Mouse (Mus musculus): ENCODE data around the gene Cachd1. TPM values are rescaled to one million over a fixed set of nuclear protein-coding genes. Genes with fewer than 3 reads are reported as not detected.

Cachd1 gene
- total and polyA plus RNA-seq, 2 experiments from 2014 or later = 15.3 to 30.3 TPM

- Histone ChIP-seq H3K36me3 (ENCODE audit: insufficient read depth, low read length) (no peaks in the 10 kb centered on the region), H3K9me3 (ENCODE audit: low read length) (no peaks in the 10 kb centered on the region), H3K4me2 (ENCODE audit: low read depth, low read length) (no peak overlapping the region), H3K9ac (replicated peaks; ENCODE audit: low read length) (no peak overlapping the region), H3K4me3 (ENCODE audit: low read length) (no peak overlapping the region), H3K4me1 (ENCODE audit: insufficient read depth, low read length) (peaks cover 24% of the 10 kb centered on the region), H3K27me3 (ENCODE audit: insufficient read depth, low read length) (no peaks in the 10 kb centered on the region), H3K27ac (no peak overlapping the region)
- no peak for TF ChIP-seq CTCF (IDR thresholded peaks at IDR 0.05; ENCODE audit: low read depth)
- WGBS = 68% methylated on average over 4 of the region's 4 CpGs
- peak; percentile 67 for ATAC-seq
- DNase-seq (ENCODE audit: low spot score) = no peak
These were observed 78.9 kb downstream of the Cachd1 start for GRCm38 (mm10) chr4:100855373-100855772.

- ATAC-seq = no peak
- Histone ChIP-seq H3K9ac (replicated peaks; ENCODE audit: low read length) (no peak overlapping the region), H3K4me1 (ENCODE audit: insufficient read depth, low read length) (peaks cover 24% of the 10 kb centered on the region), H3K4me3 (ENCODE audit: low read length) (no peak overlapping the region), H3K36me3 (ENCODE audit: insufficient read depth, low read length) (no peaks in the 10 kb centered on the region), H3K4me2 (ENCODE audit: low read depth, low read length) (no peak overlapping the region), H3K27ac (no peak overlapping the region), H3K9me3 (ENCODE audit: low read length) (no peaks in the 10 kb centered on the region), H3K27me3 (ENCODE audit: insufficient read depth, low read length) (no peaks in the 10 kb centered on the region)
- DNase-seq (ENCODE audit: low spot score) = peak; percentile 46
- no peak for TF ChIP-seq CTCF (IDR thresholded peaks at IDR 0.05; ENCODE audit: low read depth)
- WGBS = 32% methylated on average over 3 of the region's 3 CpGs
These were observed 81.0 kb downstream of the Cachd1 start for GRCm38 (mm10) chr4:100857411-100857869.

GRCm38 (mm10) chr4:100863861-100864428 lies 87.5 kb downstream of the Cachd1 start:
- Histone ChIP-seq H3K9ac (replicated peaks; ENCODE audit: low read length) (no peak overlapping the region), H3K27me3 (ENCODE audit: insufficient read depth, low read length) (no peaks in the 10 kb centered on the region), H3K4me3 (ENCODE audit: low read length) (no peak overlapping the region), H3K9me3 (ENCODE audit: low read length) (no peaks in the 10 kb centered on the region), H3K4me2 (ENCODE audit: low read depth, low read length) (no peak overlapping the region), H3K36me3 (ENCODE audit: insufficient read depth, low read length) (no peaks in the 10 kb centered on the region), H3K27ac (no peak overlapping the region), H3K4me1 (ENCODE audit: insufficient read depth, low read length) (peaks cover 7% of the 10 kb centered on the region)
- no peak for TF ChIP-seq CTCF (IDR thresholded peaks at IDR 0.05; ENCODE audit: low read depth)
- DNase-seq (ENCODE audit: low spot score) (no peak), ATAC-seq (no peak)
- WGBS = 49% methylated on average over 15 of the region's 15 CpGs

GRCm38 (mm10) chr4:100865423-100865822 lies 88.9 kb downstream of the Cachd1 start:
- Histone ChIP-seq H3K9me3 (ENCODE audit: low read length) (no peaks in the 10 kb centered on the region), H3K27me3 (ENCODE audit: insufficient read depth, low read length) (no peaks in the 10 kb centered on the region), H3K27ac (no peak overlapping the region), H3K4me2 (ENCODE audit: low read depth, low read length) (peak overlapping the region; percentile 23; the same call in 1 of the 2 replicates), H3K9ac (replicated peaks; ENCODE audit: low read length) (no peak overlapping the region), H3K4me1 (ENCODE audit: insufficient read depth, low read length) (peaks cover 7% of the 10 kb centered on the region), H3K4me3 (ENCODE audit: low read length) (no peak overlapping the region), H3K36me3 (ENCODE audit: insufficient read depth, low read length) (no peaks in the 10 kb centered on the region)
- ATAC-seq (no peak), DNase-seq (ENCODE audit: low spot score) (no peak)
- 26% methylated on average over 13 of the region's 13 CpGs for WGBS
- no peak for TF ChIP-seq CTCF (IDR thresholded peaks at IDR 0.05; ENCODE audit: low read depth)

GRCm38 (mm10) chr4:100865962-100866703 lies 89.7 kb downstream of the Cachd1 start:
- H3K27ac ChIP-seq = no peak overlapping the region
- no peak for DNase-seq (ENCODE audit: low spot score)

GRCm38 (mm10) chr4:100877351-100877750 lies 100.9 kb downstream of the Cachd1 start:
- DNase-seq (ENCODE audit: low spot score) (no peak), ATAC-seq (no peak)
- no peaks in the 10 kb centered on the region for H3K9me3 ChIP-seq (ENCODE audit: low read length)
- no peak overlapping the region for H3K4me2 ChIP-seq (ENCODE audit: low read depth, low read length)
- H3K27ac ChIP-seq = no peak overlapping the region
- H3K36me3 ChIP-seq (ENCODE audit: insufficient read depth, low read length) = no peaks in the 10 kb centered on the region
- H3K4me3 ChIP-seq (ENCODE audit: low read length) = no peak overlapping the region
- 39% methylated on average over 3 of the region's 3 CpGs for WGBS
- H3K27me3 ChIP-seq (ENCODE audit: insufficient read depth, low read length) = no peaks in the 10 kb centered on the region
- TF ChIP-seq CTCF (IDR thresholded peaks at IDR 0.05; ENCODE audit: low read depth) = no peak
- H3K4me1 ChIP-seq (ENCODE audit: insufficient read depth, low read length) = no peaks in the 10 kb centered on the region
- no peak overlapping the region for H3K9ac ChIP-seq (replicated peaks; ENCODE audit: low read length)

More at GRCm38 (mm10) chr4:100865962-100866703, 89.7 kb downstream of the Cachd1 start:
- no peak overlapping the region for H3K4me3 ChIP-seq (ENCODE audit: low read length)
- TF ChIP-seq CTCF (IDR thresholded peaks at IDR 0.05; ENCODE audit: low read depth) = no peak
- no peak overlapping the region for H3K9ac ChIP-seq (replicated peaks; ENCODE audit: low read length)
- 37% methylated on average over 12 of the region's 12 CpGs for WGBS
- H3K4me2 ChIP-seq (ENCODE audit: low read depth, low read length) = peak overlapping the region; percentile 23; the same call in 1 of the 2 replicates
- H3K4me1 ChIP-seq (ENCODE audit: insufficient read depth, low read length) = peaks cover 7% of the 10 kb centered on the region
- ATAC-seq = no peak
- H3K9me3 ChIP-seq (ENCODE audit: low read length) = no peaks in the 10 kb centered on the region
- H3K36me3 ChIP-seq (ENCODE audit: insufficient read depth, low read length) = no peaks in the 10 kb centered on the region
- H3K27me3 ChIP-seq (ENCODE audit: insufficient read depth, low read length) = no peaks in the 10 kb centered on the region

- WGBS = 75% methylated on average over 8 of the region's 8 CpGs
- H3K4me2 ChIP-seq (ENCODE audit: low read depth, low read length) = no peak overlapping the region
- H3K27ac ChIP-seq = no peak overlapping the region
- H3K4me3 ChIP-seq (ENCODE audit: low read length) = no peak overlapping the region
- H3K4me1 ChIP-seq (ENCODE audit: insufficient read depth, low read length) = no peaks in the 10 kb centered on the region
- DNase-seq (ENCODE audit: low spot score) (no peak), ATAC-seq (no peak)
- no peak overlapping the region for H3K9ac ChIP-seq (replicated peaks; ENCODE audit: low read length)
- no peaks in the 10 kb centered on the region for H3K36me3 ChIP-seq (ENCODE audit: insufficient read depth, low read length)
- H3K9me3 ChIP-seq (ENCODE audit: low read length) = no peaks in the 10 kb centered on the region
- no peak for TF ChIP-seq CTCF (IDR thresholded peaks at IDR 0.05; ENCODE audit: low read depth)
- H3K27me3 ChIP-seq (ENCODE audit: insufficient read depth, low read length) = no peaks in the 10 kb centered on the region
These were observed 102.9 kb downstream of the Cachd1 start for GRCm38 (mm10) chr4:100879414-100879813.

Measured in hindbrain, postnatal 0 days (tissue).